Mouse (Mus musculus) embryonic facial prominence, embryonic 11.5 days (tissue): ENCODE measurements at regions not wholly inside any gene's neighbourhood (a gene's known extent, or its start where the extent isn't known, plus 50 kb on each side); places are given as distances from the start of the nearest gene placed in this dataset.
A peak's percentile ranks its signal among the peaks of the same experiment; 100 is the strongest.

Source experiments
- ATAC-seq: fragments of 200-750 bp; cut with Nextera tagmentation; replicated peaks from 2 replicates; pipeline ENCODE4 v1.8.0; 2017; ENCODE audit warnings: low read depth; ENCODE audit not compliant: insufficient number of reproducible peaks, low FRiP score, low TSS enrichment
- DNase-seq: peaks from one replicate; pipeline ENCODE4 v3.0.0-alpha.2; 2015; ENCODE audit warnings: low spot score
- H3K27ac ChIP-seq: fragments of 300-500 bp; sonication (generic); replicated peaks from 2 replicates; pipeline ENCODE4 v1.5.1; 2014; ENCODE audit warnings: mild to moderate bottlenecking, low read depth, low read length, control low read depth
- H3K27me3 ChIP-seq: fragments of 300-500 bp; sonication (generic); 2 replicates; pipeline ENCODE4 v1.6.1; 2014; ENCODE audit warnings: mild to moderate bottlenecking, low read length, moderate library complexity, mixed read lengths; ENCODE audit not compliant: control insufficient read depth, insufficient read depth
- H3K36me3 ChIP-seq: fragments of 300-500 bp; sonication (generic); replicated peaks from 2 replicates; pipeline ENCODE4 v1.6.1; 2014; ENCODE audit warnings: low read depth, mild to moderate bottlenecking, low read length, moderate library complexity, mixed read lengths; ENCODE audit not compliant: control insufficient read depth, insufficient read depth
- H3K4me1 ChIP-seq: fragments of 300-500 bp; sonication (generic); 2 replicates; pipeline ENCODE4 v1.6.1; 2014; ENCODE audit warnings: low read length, mixed read lengths; ENCODE audit not compliant: control insufficient read depth, insufficient read depth
- H3K4me2 ChIP-seq: fragments of 300-500 bp; sonication (generic); 2 replicates; pipeline ENCODE4 v1.6.1; 2014; ENCODE audit warnings: low read depth, mild to moderate bottlenecking, control low read depth, low read length, moderate library complexity
- H3K4me3 ChIP-seq: fragments of 300-500 bp; sonication (generic); 2 replicates; pipeline ENCODE4 v1.5.1; 2014; ENCODE audit warnings: low read depth, low read length, control low read depth
- H3K9ac ChIP-seq: fragments of 300-500 bp; sonication (generic); replicated peaks from 2 replicates; pipeline ENCODE4 v1.6.1; 2014; ENCODE audit warnings: mild to moderate bottlenecking, control low read depth, low read length
- H3K9me3 ChIP-seq: fragments of 300-500 bp; sonication (generic); replicated peaks from 2 replicates; pipeline ENCODE4 v1.6.1; 2016; ENCODE audit warnings: mild to moderate bottlenecking, low read length, inconsistent platforms, mixed read lengths; ENCODE audit not compliant: control insufficient read depth
- WGBS: fragments of 180-500 bp; shearing (Covaris S2); extraction: QIAGEN DNeasy Blood & Tissue Kit; methylation state at CpG from one replicate; pipeline ENCODE4 v1.1.7; 2014; 5-methylcytosine and 5-hydroxymethylcytosine counted together

DNA sequence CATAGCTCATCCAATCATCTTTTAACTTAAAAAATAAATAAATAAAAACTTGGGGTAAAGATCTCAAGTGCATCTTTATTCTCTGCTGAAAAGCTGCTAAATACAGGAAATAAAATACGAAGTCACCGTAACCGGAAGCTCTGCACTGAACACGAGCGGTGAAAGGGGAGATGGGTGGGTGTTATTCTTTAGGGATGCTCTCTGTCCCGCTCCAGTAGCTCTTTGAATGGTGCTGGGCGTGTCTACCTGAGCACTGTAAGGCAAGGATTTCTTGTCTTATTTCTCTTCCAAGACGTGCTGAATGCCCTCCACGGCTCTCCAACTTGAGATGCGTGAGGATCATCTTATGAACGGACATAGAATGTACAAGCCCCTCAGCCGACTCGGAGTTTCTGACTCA is 322.0 kb downstream of the Tbc1d1 start:
- ATAC-seq: no peak
- H3K36me3 ChIP-seq: no peaks in the 10 kb centered on the region
- DNase-seq: no peak
- no peak overlapping the region for H3K27ac ChIP-seq
- no peak overlapping the region for H3K9ac ChIP-seq
- no peaks in the 10 kb centered on the region for H3K4me1 ChIP-seq
- WGBS: 77% methylated on average over 13 of the region's 13 CpGs
- no peak overlapping the region for H3K4me2 ChIP-seq
- no peaks in the 10 kb centered on the region for H3K9me3 ChIP-seq
- no peaks in the 10 kb centered on the region for H3K27me3 ChIP-seq
- H3K4me3 ChIP-seq: no peak overlapping the region

- 78% methylated on average over 10 of the region's 10 CpGs for WGBS
- Histone ChIP-seq H3K27me3 (no peaks in the 10 kb centered on the region), H3K27ac (no peak overlapping the region), H3K36me3 (no peaks in the 10 kb centered on the region), H3K4me1 (no peaks in the 10 kb centered on the region), H3K9me3 (no peaks in the 10 kb centered on the region), H3K4me2 (no peak overlapping the region), H3K4me3 (no peak overlapping the region), H3K9ac (no peak overlapping the region)
- ATAC-seq (no peak), DNase-seq (no peak)
Measured at GRCm38 (mm10) chr5:64478599-64479214, 322.6 kb downstream of the Tbc1d1 start.

- H3K4me1 ChIP-seq: no peaks in the 10 kb centered on the region
- no peak overlapping the region for H3K27ac ChIP-seq
- no peak overlapping the region for H3K9ac ChIP-seq
- WGBS: 29% methylated on average over 8 of the region's 8 CpGs
- no peaks in the 10 kb centered on the region for H3K27me3 ChIP-seq
- DNase-seq (peak; percentile 73), ATAC-seq (0 out of 2 replicates have a peak, but pooled peaks have one; percentile 47)
- no peak overlapping the region for H3K4me2 ChIP-seq
- H3K9me3 ChIP-seq: no peaks in the 10 kb centered on the region
- no peak overlapping the region for H3K4me3 ChIP-seq
- H3K36me3 ChIP-seq: no peaks in the 10 kb centered on the region
Measured at GRCm38 (mm10) chr5:64479315-64479714, 323.2 kb downstream of the Tbc1d1 start.

GRCm38 (mm10) chr5:64485043-64485442 is 318.1 kb upstream of the Klf3 start:
- H3K4me1 ChIP-seq: no peaks in the 10 kb centered on the region
- WGBS: 89% methylated on average over 3 of the region's 3 CpGs
- H3K4me3 ChIP-seq: no peak overlapping the region
- no peaks in the 10 kb centered on the region for H3K9me3 ChIP-seq
- no peak overlapping the region for H3K27ac ChIP-seq
- H3K27me3 ChIP-seq: no peaks in the 10 kb centered on the region
- no peak for DNase-seq
- H3K9ac ChIP-seq: no peak overlapping the region
- no peak overlapping the region for H3K4me2 ChIP-seq
- no peak for ATAC-seq
- no peaks in the 10 kb centered on the region for H3K36me3 ChIP-seq

DNA sequence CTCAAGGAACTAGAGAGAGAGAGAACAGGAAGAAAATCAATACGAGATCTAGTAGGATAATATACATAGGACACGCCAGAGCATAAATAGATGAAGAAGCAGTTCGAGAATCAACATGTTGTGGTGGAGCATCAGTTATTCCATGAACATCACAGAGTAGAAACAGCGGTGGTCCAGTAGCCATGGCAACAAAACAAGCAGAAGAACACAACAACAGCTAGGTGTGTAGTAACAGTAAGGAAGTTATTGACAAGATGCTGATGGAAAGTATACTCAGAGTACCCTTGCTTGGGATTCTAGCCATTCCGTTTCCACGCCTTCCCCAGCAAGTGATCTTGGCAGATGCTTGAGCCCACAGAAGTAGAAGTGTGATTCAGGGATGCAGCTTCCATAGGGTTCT is 317.3 kb upstream of the Klf3 start:
- WGBS: 95% methylated on average over 6 of the region's 6 CpGs
- Histone ChIP-seq H3K27ac (no peak overlapping the region), H3K9me3 (no peaks in the 10 kb centered on the region), H3K4me2 (no peak overlapping the region), H3K36me3 (no peaks in the 10 kb centered on the region), H3K9ac (no peak overlapping the region), H3K4me3 (no peak overlapping the region), H3K27me3 (no peaks in the 10 kb centered on the region), H3K4me1 (no peaks in the 10 kb centered on the region)
- ATAC-seq (no peak), DNase-seq (no peak)

DNA sequence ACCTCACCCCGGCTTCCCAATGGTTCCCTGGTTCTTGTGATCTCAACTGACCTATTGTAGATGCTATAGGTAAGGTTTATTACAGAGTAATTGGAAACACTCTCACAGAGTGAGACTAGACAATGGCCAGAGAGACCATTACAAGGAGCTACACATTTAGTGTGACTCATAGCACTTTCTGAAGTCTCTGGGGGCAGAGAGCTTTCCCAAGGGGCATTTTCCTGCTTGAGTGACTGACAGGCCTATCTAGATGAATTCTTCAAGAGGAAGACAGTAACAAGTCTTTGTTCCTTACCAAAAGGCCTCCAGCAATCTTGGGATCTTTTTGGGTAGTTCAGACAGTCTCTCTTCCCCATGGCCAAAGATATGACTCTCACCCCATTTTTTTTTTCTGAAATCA is 316.4 kb upstream of the Klf3 start:
- Histone ChIP-seq H3K4me1 (no peaks in the 10 kb centered on the region), H3K9ac (no peak overlapping the region), H3K4me2 (no peak overlapping the region), H3K27me3 (no peaks in the 10 kb centered on the region), H3K9me3 (no peaks in the 10 kb centered on the region), H3K27ac (no peak overlapping the region), H3K36me3 (no peaks in the 10 kb centered on the region), H3K4me3 (no peak overlapping the region)
- no peak for DNase-seq
- no peak for ATAC-seq
- WGBS: 89% methylated on average over 1 of the region's 1 CpGs

- Histone ChIP-seq H3K36me3 (no peaks in the 10 kb centered on the region), H3K4me1 (no peaks in the 10 kb centered on the region), H3K9ac (no peak overlapping the region), H3K4me2 (no peak overlapping the region), H3K27ac (no peak overlapping the region), H3K27me3 (no peaks in the 10 kb centered on the region), H3K9me3 (no peaks in the 10 kb centered on the region), H3K4me3 (no peak overlapping the region)
- DNase-seq (no peak), ATAC-seq (no peak)
- WGBS: 84% methylated on average over 14 of the region's 14 CpGs
Measured at GRCm38 (mm10) chr5:64487698-64488398, 315.3 kb upstream of the Klf3 start.

GRCm38 (mm10) chr5:64489656-64490444 is 313.3 kb upstream of the Klf3 start:
- DNase-seq (peak; percentile 27), ATAC-seq (0 out of 2 replicates have a peak, but pooled peaks have one; percentile 18)
- H3K4me2 ChIP-seq: no peak overlapping the region
- no peak overlapping the region for H3K27ac ChIP-seq
- H3K36me3 ChIP-seq: no peaks in the 10 kb centered on the region
- WGBS: 72% methylated on average over 4 of the region's 4 CpGs
- no peak overlapping the region for H3K9ac ChIP-seq
- no peaks in the 10 kb centered on the region for H3K9me3 ChIP-seq
- no peaks in the 10 kb centered on the region for H3K27me3 ChIP-seq
- no peak overlapping the region for H3K4me3 ChIP-seq
- no peaks in the 10 kb centered on the region for H3K4me1 ChIP-seq
